Mouse (Mus musculus): ENCODE results near the gene Arhgef28. TPM values are rescaled to one million over a fixed set of nuclear protein-coding genes. Genes with fewer than 3 reads are reported as not detected.
A peak's percentile ranks its signal among the peaks of the same experiment; 100 is the strongest.

Arhgef28 gene
- polyA plus RNA-seq, 1 experiment from 2014 or later = 10.8 TPM

- Histone ChIP-seq H3K27ac (replicated peaks in 1 of 2; ENCODE audit: control insufficient read depth in 1 of 2, insufficient read depth in 1 of 2, low read depth in 2 of 2, low read length in 2 of 2) (no peak overlapping the region), H3K36me3 (ENCODE audit: control insufficient read depth, insufficient read depth, low read length) (no peaks in the 10 kb centered on the region), H3K27me3 (ENCODE audit: control insufficient read depth, insufficient read depth, low read length) (no peaks in the 10 kb centered on the region), H3K4me3 (ENCODE audit: control insufficient read depth in 1 of 2, insufficient read depth in 1 of 2, low read depth in 1 of 2, low read length in 2 of 2) (no peak overlapping the region), H3K9me3 (ENCODE audit: control insufficient read depth, low read length) (no peaks in the 10 kb centered on the region), H3K4me1 (ENCODE audit: control insufficient read depth in 2 of 2, insufficient read depth in 2 of 2, low read length in 2 of 2) (0 out of 4 replicates have a peak, but pooled peaks cover 0 to 2% of the 10 kb centered on the region in 2 experiments), H3K9ac (ENCODE audit: low read length) (no peak overlapping the region), H3K4me2 (ENCODE audit: low read length) (no peak overlapping the region)
- no peak for ATAC-seq (ENCODE audit: insufficient number of reproducible peaks, insufficient read depth, low FRiP score, low read depth)
- 59% methylated on average over 7 of the region's 7 CpGs for WGBS
These were observed 318.7 kb downstream of the Arhgef28 start for GRCm38 (mm10) chr13:97887558-97887957.

GRCm38 (mm10) chr13:97883629-97884028, 322.6 kb downstream of the Arhgef28 start:
- ATAC-seq (ENCODE audit: insufficient number of reproducible peaks, insufficient read depth, low FRiP score, low read depth) = no peak
- Histone ChIP-seq H3K27ac (replicated peaks in 1 of 2; ENCODE audit: control insufficient read depth in 1 of 2, insufficient read depth in 1 of 2, low read depth in 2 of 2, low read length in 2 of 2) (no peak overlapping the region), H3K9me3 (ENCODE audit: control insufficient read depth, low read length) (no peaks in the 10 kb centered on the region), H3K4me3 (ENCODE audit: control insufficient read depth in 1 of 2, insufficient read depth in 1 of 2, low read depth in 1 of 2, low read length in 2 of 2) (no peak overlapping the region), H3K4me1 (ENCODE audit: control insufficient read depth in 2 of 2, insufficient read depth in 2 of 2, low read length in 2 of 2) (0 out of 4 replicates have a peak, but pooled peaks cover 0 to 2% of the 10 kb centered on the region in 2 experiments), H3K4me2 (ENCODE audit: low read length) (no peak overlapping the region), H3K36me3 (ENCODE audit: control insufficient read depth, insufficient read depth, low read length) (no peaks in the 10 kb centered on the region), H3K9ac (ENCODE audit: low read length) (no peak overlapping the region), H3K27me3 (ENCODE audit: control insufficient read depth, insufficient read depth, low read length) (no peaks in the 10 kb centered on the region)
- WGBS = 59% methylated on average over 10 of the region's 10 CpGs

- H3K4me2 ChIP-seq (ENCODE audit: low read length) = no peak overlapping the region
- H3K9ac ChIP-seq (ENCODE audit: low read length) = no peak overlapping the region
- 77% methylated on average over 4 of the region's 4 CpGs for WGBS
- no peaks in the 10 kb centered on the region for H3K9me3 ChIP-seq (ENCODE audit: control insufficient read depth, low read length)
- ATAC-seq (ENCODE audit: insufficient number of reproducible peaks, insufficient read depth, low FRiP score, low read depth) = no peak
- no peak overlapping the region for H3K4me3 ChIP-seq (ENCODE audit: control insufficient read depth in 1 of 2, insufficient read depth in 1 of 2, low read depth in 1 of 2, low read length in 2 of 2)
- H3K27ac ChIP-seq (replicated peaks in 1 of 2; ENCODE audit: control insufficient read depth in 1 of 2, insufficient read depth in 1 of 2, low read depth in 2 of 2, low read length in 2 of 2) = no peak overlapping the region
- H3K27me3 ChIP-seq (ENCODE audit: control insufficient read depth, insufficient read depth, low read length) = no peaks in the 10 kb centered on the region
- peaks cover 2 to 4% of the 10 kb centered on the region in 2 experiments; a peak in 1 of 4 replicates for H3K4me1 ChIP-seq (ENCODE audit: control insufficient read depth in 2 of 2, insufficient read depth in 2 of 2, low read length in 2 of 2)
- H3K36me3 ChIP-seq (ENCODE audit: control insufficient read depth, insufficient read depth, low read length) = no peaks in the 10 kb centered on the region
These were observed 329.8 kb downstream of the Arhgef28 start for GRCm38 (mm10) chr13:97876450-97876849.

GRCm38 (mm10) chr13:97876031-97876430, 330.2 kb downstream of the Arhgef28 start:
- Histone ChIP-seq H3K36me3 (ENCODE audit: control insufficient read depth, insufficient read depth, low read length) (no peaks in the 10 kb centered on the region), H3K9ac (ENCODE audit: low read length) (no peak overlapping the region), H3K4me3 (ENCODE audit: control insufficient read depth in 1 of 2, insufficient read depth in 1 of 2, low read depth in 1 of 2, low read length in 2 of 2) (no peak overlapping the region), H3K27ac (replicated peaks in 1 of 2; ENCODE audit: control insufficient read depth in 1 of 2, insufficient read depth in 1 of 2, low read depth in 2 of 2, low read length in 2 of 2) (no peak overlapping the region), H3K4me1 (ENCODE audit: control insufficient read depth in 2 of 2, insufficient read depth in 2 of 2, low read length in 2 of 2) (peaks cover 2 to 4% of the 10 kb centered on the region in 2 experiments; a peak in 1 of 4 replicates), H3K4me2 (ENCODE audit: low read length) (no peak overlapping the region), H3K9me3 (ENCODE audit: control insufficient read depth, low read length) (no peaks in the 10 kb centered on the region), H3K27me3 (ENCODE audit: control insufficient read depth, insufficient read depth, low read length) (no peaks in the 10 kb centered on the region)
- ATAC-seq (ENCODE audit: insufficient number of reproducible peaks, insufficient read depth, low FRiP score, low read depth) = no peak
- WGBS = 67% methylated on average over 6 of the region's 6 CpGs

GRCm38 (mm10) chr13:97869428-97869827, 336.8 kb downstream of the Arhgef28 start:
- Histone ChIP-seq H3K4me1 (ENCODE audit: control insufficient read depth in 2 of 2, insufficient read depth in 2 of 2, low read length in 2 of 2) (no peaks in the 10 kb centered on the region; a peak in 1 of 4 replicates), H3K9ac (ENCODE audit: low read length) (no peak overlapping the region), H3K4me3 (ENCODE audit: control insufficient read depth in 1 of 2, insufficient read depth in 1 of 2, low read depth in 1 of 2, low read length in 2 of 2) (no peak overlapping the region), H3K4me2 (ENCODE audit: low read length) (no peak overlapping the region), H3K36me3 (ENCODE audit: control insufficient read depth, insufficient read depth, low read length) (no peaks in the 10 kb centered on the region), H3K27me3 (ENCODE audit: control insufficient read depth, insufficient read depth, low read length) (no peaks in the 10 kb centered on the region), H3K9me3 (ENCODE audit: control insufficient read depth, low read length) (no peaks in the 10 kb centered on the region), H3K27ac (replicated peaks in 1 of 2; ENCODE audit: control insufficient read depth in 1 of 2, insufficient read depth in 1 of 2, low read depth in 2 of 2, low read length in 2 of 2) (no peak overlapping the region)
- no peak for ATAC-seq (ENCODE audit: insufficient number of reproducible peaks, insufficient read depth, low FRiP score, low read depth)
- WGBS = 87% methylated on average over 12 of the region's 12 CpGs

GRCm38 (mm10) chr13:97867322-97867962, 338.8 kb downstream of the Arhgef28 start:
- Histone ChIP-seq H3K36me3 (ENCODE audit: control insufficient read depth, insufficient read depth, low read length) (no peaks in the 10 kb centered on the region), H3K9ac (ENCODE audit: low read length) (no peak overlapping the region), H3K4me3 (ENCODE audit: control insufficient read depth in 1 of 2, insufficient read depth in 1 of 2, low read depth in 1 of 2, low read length in 2 of 2) (no peak overlapping the region), H3K4me2 (ENCODE audit: low read length) (no peak overlapping the region), H3K27ac (replicated peaks in 1 of 2; ENCODE audit: control insufficient read depth in 1 of 2, insufficient read depth in 1 of 2, low read depth in 2 of 2, low read length in 2 of 2) (peak overlapping the region in 1 of 2 experiments; percentile 18; a peak in 1 of 4 replicates), H3K9me3 (ENCODE audit: control insufficient read depth, low read length) (no peaks in the 10 kb centered on the region), H3K4me1 (ENCODE audit: control insufficient read depth in 2 of 2, insufficient read depth in 2 of 2, low read length in 2 of 2) (no peaks in the 10 kb centered on the region; a peak in 1 of 4 replicates), H3K27me3 (ENCODE audit: control insufficient read depth, insufficient read depth, low read length) (no peaks in the 10 kb centered on the region)
- ATAC-seq (ENCODE audit: insufficient number of reproducible peaks, insufficient read depth, low FRiP score, low read depth) = no peak
- WGBS = 62% methylated on average over 13 of the region's 13 CpGs

GRCm38 (mm10) chr13:97859071-97859470, 347.2 kb downstream of the Arhgef28 start:
- Histone ChIP-seq H3K27me3 (ENCODE audit: control insufficient read depth, insufficient read depth, low read length) (no peaks in the 10 kb centered on the region), H3K4me2 (ENCODE audit: low read length) (no peak overlapping the region), H3K4me3 (ENCODE audit: control insufficient read depth in 1 of 2, insufficient read depth in 1 of 2, low read depth in 1 of 2, low read length in 2 of 2) (no peak overlapping the region), H3K27ac (replicated peaks in 1 of 2; ENCODE audit: control insufficient read depth in 1 of 2, insufficient read depth in 1 of 2, low read depth in 2 of 2, low read length in 2 of 2) (no peak overlapping the region), H3K9me3 (ENCODE audit: control insufficient read depth, low read length) (no peaks in the 10 kb centered on the region), H3K36me3 (ENCODE audit: control insufficient read depth, insufficient read depth, low read length) (no peaks in the 10 kb centered on the region), H3K4me1 (ENCODE audit: control insufficient read depth in 2 of 2, insufficient read depth in 2 of 2, low read length in 2 of 2) (peaks cover 9 to 17% of the 10 kb centered on the region in 2 experiments; a peak in 3 of 4 replicates), H3K9ac (ENCODE audit: low read length) (no peak overlapping the region)
- no peak for ATAC-seq (ENCODE audit: insufficient number of reproducible peaks, insufficient read depth, low FRiP score, low read depth)
- 79% methylated on average over 3 of the region's 3 CpGs for WGBS

GRCm38 (mm10) chr13:97857860-97858259, 348.4 kb downstream of the Arhgef28 start:
- no peak for ATAC-seq (ENCODE audit: insufficient number of reproducible peaks, insufficient read depth, low FRiP score, low read depth)
- peaks cover 15 to 24% of the 10 kb centered on the region in 2 experiments; a peak in 3 of 4 replicates for H3K4me1 ChIP-seq (ENCODE audit: control insufficient read depth in 2 of 2, insufficient read depth in 2 of 2, low read length in 2 of 2)
- WGBS = 56% methylated on average over 6 of the region's 6 CpGs
- no peaks in the 10 kb centered on the region for H3K27me3 ChIP-seq (ENCODE audit: control insufficient read depth, insufficient read depth, low read length)
- no peak overlapping the region for H3K27ac ChIP-seq (replicated peaks in 1 of 2; ENCODE audit: control insufficient read depth in 1 of 2, insufficient read depth in 1 of 2, low read depth in 2 of 2, low read length in 2 of 2)
- H3K9ac ChIP-seq (ENCODE audit: low read length) = no peak overlapping the region
- H3K36me3 ChIP-seq (ENCODE audit: control insufficient read depth, insufficient read depth, low read length) = no peaks in the 10 kb centered on the region
- no peak overlapping the region for H3K4me2 ChIP-seq (ENCODE audit: low read length)
- H3K9me3 ChIP-seq (ENCODE audit: control insufficient read depth, low read length) = no peaks in the 10 kb centered on the region
- H3K4me3 ChIP-seq (ENCODE audit: control insufficient read depth in 1 of 2, insufficient read depth in 1 of 2, low read depth in 1 of 2, low read length in 2 of 2) = no peak overlapping the region
